Mouse (Mus musculus): ENCODE data around the gene Mocs2. TPM values are rescaled to one million over a fixed set of nuclear protein-coding genes. Genes with fewer than 3 reads are reported as not detected.

Mocs2 gene
- total RNA-seq, 4 experiments from 2014 or later: 75.4 to 105 (median 93.1) TPM

DNA sequence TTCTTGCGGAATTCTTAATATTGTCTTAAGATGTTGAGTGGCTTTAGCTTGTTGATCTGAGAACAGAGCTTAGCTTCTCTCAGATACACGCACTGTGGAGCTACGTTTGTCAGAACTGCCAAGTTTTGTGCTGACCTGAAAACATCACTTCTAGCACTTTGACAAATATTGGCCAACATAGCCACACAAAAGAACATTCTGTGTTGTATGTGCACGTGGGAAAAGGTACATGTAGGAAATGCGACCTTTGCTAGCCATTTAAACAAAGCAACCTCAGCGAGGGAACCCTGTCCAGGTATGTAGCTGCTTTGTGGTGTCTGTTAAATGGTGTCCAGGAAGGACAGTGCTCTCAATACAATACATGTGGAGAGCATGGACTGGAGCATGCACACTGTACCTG, 36.0 kb downstream of the Mocs2 start:
- DNase-seq (ENCODE audit: low spot score in 2 of 2): no peak

DNA sequence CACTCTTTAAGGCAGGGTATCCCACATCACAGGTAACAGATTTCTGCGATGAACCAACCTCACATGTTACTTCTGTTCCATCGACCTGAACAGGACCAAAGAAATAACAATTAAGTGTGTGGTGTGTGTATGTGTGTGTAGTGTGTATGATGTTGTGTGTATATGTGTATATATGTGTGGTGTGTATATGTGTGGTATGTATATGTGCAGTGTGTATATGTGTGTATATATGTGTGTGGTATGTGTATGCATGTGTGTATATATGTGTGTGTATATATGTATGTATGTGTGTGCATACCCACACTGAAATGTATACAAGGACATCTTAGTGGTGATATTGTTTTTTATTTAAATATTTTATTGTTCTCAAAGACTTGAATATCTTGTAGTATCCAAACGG, 36.4 kb downstream of the Mocs2 start:
- DNase-seq (ENCODE audit: low spot score in 2 of 2): no peak

DNA sequence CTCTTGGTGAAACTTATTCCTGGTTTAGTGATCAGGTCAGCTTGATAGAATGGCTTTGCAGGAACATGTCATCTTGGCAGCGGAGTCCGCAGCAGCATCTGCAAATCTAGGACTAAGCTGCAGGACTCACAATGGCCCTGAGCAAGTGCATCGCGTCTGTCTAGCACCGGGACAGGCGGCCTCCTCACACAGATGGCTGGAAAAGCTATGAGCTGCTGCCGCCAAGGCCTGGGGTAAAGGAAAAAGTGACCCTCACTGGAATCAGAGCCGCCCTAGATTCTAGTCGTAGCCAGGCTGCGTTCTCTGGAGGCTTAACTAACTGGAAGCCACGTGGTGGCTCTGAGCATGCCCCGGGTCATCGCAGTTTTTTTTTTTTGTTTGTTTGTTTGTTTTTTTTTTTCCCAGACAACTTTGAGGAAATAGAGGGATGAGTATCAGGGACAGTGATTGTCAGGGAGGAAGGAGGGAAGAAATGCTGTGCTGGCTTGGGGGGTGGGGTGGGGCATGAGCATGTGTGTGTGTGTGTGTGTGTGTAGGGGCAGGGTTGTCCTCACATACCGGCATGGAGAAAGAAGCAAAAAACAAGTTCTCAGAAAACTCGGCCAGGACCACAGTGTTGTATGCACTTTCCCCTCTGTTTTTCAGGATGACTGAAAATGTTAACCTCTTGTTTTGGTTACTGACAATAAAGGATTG, 37.7 kb downstream of the Mocs2 start:
- no peak for DNase-seq (ENCODE audit: low spot score in 2 of 2)

DNA sequence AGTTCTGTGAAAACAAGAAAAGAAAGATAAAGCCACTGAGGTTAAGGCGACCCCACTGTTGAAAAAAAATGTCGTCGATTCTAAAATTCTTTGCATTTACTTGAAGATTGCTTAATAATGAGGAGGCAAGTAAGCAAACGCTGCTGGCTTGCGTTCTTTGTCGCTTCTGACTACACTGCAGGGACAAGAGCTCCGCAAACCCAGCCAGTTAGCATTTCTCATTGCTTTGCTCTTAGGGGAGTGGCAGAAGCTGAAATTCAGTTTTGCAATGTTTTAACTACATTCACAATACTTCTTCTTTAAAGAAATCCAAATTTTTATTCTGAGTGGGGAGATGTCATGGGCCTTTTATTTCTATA, 38.2 kb downstream of the Mocs2 start:
- DNase-seq (ENCODE audit: low spot score in 2 of 2): no peak

GRCm38 (mm10) chr13:114857525-114857924, 39.5 kb downstream of the Mocs2 start:
- DNase-seq (ENCODE audit: low spot score in 2 of 2): no peak

DNA sequence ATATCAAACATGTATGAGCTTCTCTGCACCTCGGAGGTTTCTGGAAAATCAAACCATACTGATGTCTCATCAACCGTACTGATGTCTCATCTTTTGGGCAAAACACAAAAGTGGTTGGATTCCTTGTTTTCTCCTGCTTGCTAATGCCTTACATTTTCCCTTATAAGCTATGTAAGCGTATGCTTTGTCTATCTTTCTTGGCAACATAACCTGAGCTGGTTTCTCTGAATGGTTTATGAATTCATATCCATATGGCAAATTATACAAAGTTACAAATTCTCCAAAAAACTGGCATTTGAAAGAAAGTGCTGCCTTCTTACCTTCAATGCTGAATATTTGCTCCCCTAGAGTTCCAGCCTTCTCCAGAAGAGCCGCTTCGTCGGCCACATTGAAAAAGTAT, 56.7 kb downstream of the Mocs2 start:
- DNase-seq (ENCODE audit: low spot score in 2 of 2): no peak

- DNase-seq (ENCODE audit: low spot score in 2 of 2): no peak
Measured at GRCm38 (mm10) chr13:114876005-114876520, 58.0 kb downstream of the Mocs2 start.

DNA sequence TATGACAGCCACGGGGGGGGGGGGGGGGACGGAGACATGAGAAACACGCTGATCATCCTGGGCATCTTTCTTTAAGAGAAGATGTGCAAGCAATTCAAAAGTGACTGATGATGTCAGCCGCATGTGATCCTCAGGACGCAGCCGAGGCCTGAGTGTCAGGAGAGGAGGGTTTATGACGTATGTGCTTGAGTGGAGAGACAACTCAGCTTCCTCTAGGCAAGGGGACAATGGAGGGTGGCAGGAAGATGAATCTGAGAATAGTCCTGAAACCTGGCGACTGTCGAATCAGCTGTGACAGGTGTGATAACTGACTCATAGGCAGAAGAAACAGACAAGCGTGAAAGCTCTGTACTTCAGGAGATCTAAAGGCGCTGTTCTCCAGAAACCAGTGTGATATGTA, 60.6 kb downstream of the Mocs2 start:
- DNase-seq (ENCODE audit: low spot score in 2 of 2): no peak

Other genes starting within 250 kb of the Mocs2 start
- gene Itga2, start 113.9 kb downstream of the Mocs2 start, total RNA-seq (2022): under 1 TPM in 2 of 4 experiments, not detected in 2; 0.06 to 0.09 TPM

Data from layer of hippocampus, adult 8-10 months (tissue).